Mouse (Mus musculus) midbrain, embryonic 10.5 days (tissue): ENCODE measurements around the gene Gm6034. TPM values are rescaled to one million over a fixed set of nuclear protein-coding genes. Genes with fewer than 3 reads are reported as not detected.
"Not testable (repeated sequence)": the region's sequence is repeated elsewhere in the genome, so short reads cannot be mapped to it uniquely, and the experiment has no call there.

Experiments used
- DNase-seq: peaks from one replicate; pipeline ENCODE4 v3.0.0-alpha.2; 2017; ENCODE audit warnings: low spot score
- H3K27ac ChIP-seq: fragments of 300-500 bp; sonication (generic); replicated peaks from 2 replicates; pipeline ENCODE4 v1.5.1; 2016; ENCODE audit warnings: mild to moderate bottlenecking
- H3K27me3 ChIP-seq: fragments of 300-500 bp; sonication (generic); 2 replicates; pipeline ENCODE4 v1.6.1; 2016; ENCODE audit warnings: low read depth, mild to moderate bottlenecking; ENCODE audit not compliant: poor library complexity, severe bottlenecking
- H3K36me3 ChIP-seq: fragments of 300-500 bp; sonication (generic); 2 replicates; pipeline ENCODE4 v1.6.1; 2016; ENCODE audit warnings: mild to moderate bottlenecking, moderate library complexity
- H3K4me1 ChIP-seq: fragments of 300-500 bp; sonication (generic); 2 replicates; pipeline ENCODE4 v1.6.1; 2016
- H3K4me3 ChIP-seq: fragments of 300-500 bp; sonication (generic); 2 replicates; pipeline ENCODE4 v1.5.1; 2016; ENCODE audit warnings: mild to moderate bottlenecking, moderate library complexity
- H3K9me3 ChIP-seq: fragments of 300-500 bp; sonication (generic); replicated peaks from 2 replicates; pipeline ENCODE4 v1.6.1; 2016; ENCODE audit warnings: mild to moderate bottlenecking
- WGBS: fragments of 180-500 bp; shearing (Covaris S2); methylation state at CpG from one replicate; pipeline ENCODE4 v1.1.7; 2016; 5-methylcytosine and 5-hydroxymethylcytosine counted together
- polyA plus RNA-seq: library from polyadenylated mRNA; unstranded; fragments of >200 nt; fragmentation: Nextera tagmentation; extraction: Ambion mirVana; gene quantifications from 2 replicates; pipeline ENCODE4 v1.2.1, GENCODE M21; 2016

The Gm6034 gene
- polyA plus RNA-seq, 1 experiment from 2014 or later, result not detected

DNA sequence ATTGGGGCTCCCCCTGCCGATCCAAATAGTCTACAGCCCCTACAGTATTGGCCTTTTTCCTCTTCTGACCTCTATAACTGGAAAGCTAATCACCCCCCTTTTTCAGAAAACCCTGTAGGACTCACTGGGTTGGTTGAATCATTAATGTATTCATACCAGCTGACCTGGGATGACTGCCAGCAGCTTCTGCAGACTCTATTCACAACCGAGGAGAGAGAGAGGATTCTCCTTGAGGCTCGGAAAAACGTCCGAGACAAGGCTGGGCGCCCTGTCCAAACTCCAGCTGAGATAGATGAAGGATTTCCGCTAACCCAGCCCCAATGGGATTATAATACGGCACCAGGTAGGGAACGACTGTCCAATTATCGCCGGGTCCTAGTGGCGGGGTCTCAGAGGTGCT, 59.3 kb downstream of the Gm6034 start:
- not testable (repeated sequence) for H3K27me3 ChIP-seq, H3K36me3 ChIP-seq, H3K9me3 ChIP-seq, H3K4me1 ChIP-seq, H3K4me3 ChIP-seq, H3K27ac ChIP-seq, DNase-seq
- 93% methylated on average over 12 of the region's 12 CpGs for WGBS

Other genes with a start within 250 kb of the Gm6034 start
- gene Ier3, start 221.3 kb upstream of the Gm6034 start, polyA plus RNA-seq, result 3.0 and 3.7 TPM in 2 replicates
- 54.8 and 59.3 TPM in 2 replicates for gene Flot1, start 219.7 kb upstream of the Gm6034 start, polyA plus RNA-seq
- gene Tubb5, start 204.7 kb upstream of the Gm6034 start, polyA plus RNA-seq, result 1,574 and 1,617 TPM in 2 replicates
- gene Mdc1, start 201.4 kb upstream of the Gm6034 start, polyA plus RNA-seq, result 21.1 and 21.7 TPM in 2 replicates
- 80.0 and 84.5 TPM in 2 replicates for gene Nrm, start 181.6 kb upstream of the Gm6034 start, polyA plus RNA-seq
- gene Ppp1r18, start 177.4 kb upstream of the Gm6034 start, polyA plus RNA-seq, result 21.8 and 27.6 TPM in 2 replicates
- 51.6 and 54.3 TPM in 2 replicates for gene Dhx16, start 163.1 kb upstream of the Gm6034 start, polyA plus RNA-seq
- gene 2310061I04Rik, start 145.5 kb upstream of the Gm6034 start, polyA plus RNA-seq, result 29.0 and 29.6 TPM in 2 replicates
- 124 and 178 TPM in 2 replicates for gene Atat1, start 132.9 kb upstream of the Gm6034 start, polyA plus RNA-seq
- gene Mrps18b, start 126.6 kb upstream of the Gm6034 start, polyA plus RNA-seq, result 72.2 and 92.6 TPM in 2 replicates
- 58.8 and 63.3 TPM in 2 replicates for gene Ppp1r10, start 126.5 kb upstream of the Gm6034 start, polyA plus RNA-seq
- 117 and 121 TPM in 2 replicates for gene Abcf1, start 73.2 kb upstream of the Gm6034 start, polyA plus RNA-seq
- gene Gnl1, start 63.1 kb upstream of the Gm6034 start, polyA plus RNA-seq, result 56.3 and 59.7 TPM in 2 replicates
- 45.3 and 50.1 TPM in 2 replicates for gene Prr3, start 62.7 kb upstream of the Gm6034 start, polyA plus RNA-seq
- gene H2-T24, start 22.4 kb upstream of the Gm6034 start, polyA plus RNA-seq, result 4.4 and 5.9 TPM in 2 replicates
- 3.5 and 4.9 TPM in 2 replicates for gene H2-T23, start 10.1 kb upstream of the Gm6034 start, polyA plus RNA-seq
- gene H2-T22, start 214 bp upstream of the Gm6034 start, polyA plus RNA-seq, result 7.0 and 8.4 TPM in 2 replicates
- gene Gm11127, start 15.4 kb downstream of the Gm6034 start, polyA plus RNA-seq, result not detected in 2 replicates
- not detected in 2 replicates for gene Gm19684, start 78.7 kb downstream of the Gm6034 start, polyA plus RNA-seq
- gene Gm7030, start 86.5 kb downstream of the Gm6034 start, polyA plus RNA-seq, result not detected in 2 replicates
- 0.22 TPM in 1 of 2 replicates, not detected in the other for gene Gm8909, start 125.6 kb downstream of the Gm6034 start, polyA plus RNA-seq
- not detected in 2 replicates for gene H2-T3, start 147.3 kb downstream of the Gm6034 start, polyA plus RNA-seq
- gene Rpp21, start 215.1 kb downstream of the Gm6034 start, polyA plus RNA-seq, result 94.2 and 94.9 TPM in 2 replicates
- 21.2 and 23.2 TPM in 2 replicates for gene Trim39, start 229.3 kb downstream of the Gm6034 start, polyA plus RNA-seq
- gene H2-M10.2, start 243.5 kb downstream of the Gm6034 start, polyA plus RNA-seq, result 0.16 and 0.17 TPM in 2 replicates